Comparison of ENCODE assay signal across 8 mouse cellular contexts in genomic region chr5:30638041-30638440, GRCm38 (mm10). TPM values are rescaled to one million over a fixed set of nuclear protein-coding genes. Genes with fewer than 3 reads are reported as not detected.
A peak's percentile ranks its signal among the peaks of the same experiment; 100 is the strongest.
DNase-seq lines count a peak whose midpoint lies in the region; ATAC-seq lines count a peak whose summit lies in the region.

No protein-coding gene starts in this region.

- peak; percentile 52 for DNase-seq in Muller cell, postnatal 12 days (ENCODE audit: inconsistent ontology term)
- DNase-seq in cerebellum, adult 18-20 months, result peak; percentile 82 to 88
- DNase-seq in frontal cortex, postnatal 14 days (ENCODE audit: low spot score in 2 of 2), result peak; percentile 62 to 74
- peak; percentile 75 for DNase-seq in induced T-regulatory cell, adult 2 months (ENCODE audit: low read depth)
- peak; percentile 62 to 69 for DNase-seq in left cerebral cortex, adult 8-10 months (ENCODE audit: low spot score in 2 of 2)
- peak; percentile 65 for DNase-seq in mesoderm, embryonic 11.5 days (ENCODE audit: low read depth, low spot score)
- peak; percentile 71 to 74 for DNase-seq in right cerebral cortex, postnatal 36 days (ENCODE audit: low spot score in 2 of 2)

- no peak for ATAC-seq in activated CD4-positive, CD25-positive, alpha-beta regulatory T cell, adult 4 months

RNA-seq across cellular contexts. Expression of gene Slc35f6, which starts 9.7 kb away (rescaled TPM):
- total RNA-seq in left cerebral cortex, adult 8-10 months (2022), result 10 to 100 TPM; 37.6 to 43.3 (median 39.8) TPM
- 10 to 100 TPM in 1 of 2 experiments, 1 to 10 TPM in 1; 8.7 to 15.7 TPM for polyA plus RNA-seq in activated CD4-positive, CD25-positive, alpha-beta regulatory T cell, adult 4 months (2017; shearing (Covaris generic))

RNA-seq across cellular contexts. Expression of gene Cenpa, which starts 28.5 kb away (rescaled TPM):
- total RNA-seq in left cerebral cortex, adult 8-10 months (2022), result 1 to 10 TPM; 3.8 to 4.9 (median 4.5) TPM
- polyA plus RNA-seq in activated CD4-positive, CD25-positive, alpha-beta regulatory T cell, adult 4 months (2017; shearing (Covaris generic)), result 100 to 1,000 TPM in 1 of 2 experiments, 10 to 100 TPM in 1; 79.2 to 115 TPM

RNA-seq across cellular contexts. Expression of gene Kcnk3, which starts 50.1 kb away (rescaled TPM):
- total RNA-seq in left cerebral cortex, adult 8-10 months (2022), result 10 to 100 TPM; 19.5 to 25.2 (median 21.7) TPM
- not detected for polyA plus RNA-seq in activated CD4-positive, CD25-positive, alpha-beta regulatory T cell, adult 4 months (2017; shearing (Covaris generic))
